Mouse (Mus musculus): ENCODE results near the gene Pax2.

DNA sequence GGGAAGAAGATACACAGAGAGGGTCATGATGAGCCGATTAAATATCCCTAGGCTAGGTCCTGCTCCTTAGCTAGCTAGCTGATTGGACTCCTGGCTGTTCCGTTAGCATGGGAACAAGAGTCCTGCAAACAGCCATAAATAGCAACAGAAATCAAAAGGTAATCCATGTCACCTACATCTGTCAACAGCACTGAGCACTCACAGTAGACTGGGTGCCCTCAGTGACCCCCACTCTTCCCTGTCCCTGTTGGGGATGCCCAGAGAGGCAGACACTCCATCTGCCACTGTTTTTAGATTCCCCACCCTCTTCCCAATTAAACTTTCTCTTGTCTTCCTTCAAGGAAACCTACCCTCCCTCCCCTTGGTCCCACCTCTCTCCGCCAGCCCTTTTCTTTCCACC is 130.6 kb downstream of the Pax2 start:
- TF ChIP-seq GATA1 (IDR thresholded peaks at IDR 0.05; ENCODE audit: borderline replicate concordance, low read length) (no peak), FLI1 (IDR thresholded peaks at IDR 0.05; ENCODE audit: low read length) (no peak)

All from megakaryocyte, embryonic 14.5 days (primary cell).